Mouse (Mus musculus) left cerebral cortex, postnatal 14 days (tissue): ENCODE measurements around the gene Gmppb. TPM values are rescaled to one million over a fixed set of nuclear protein-coding genes. Genes with fewer than 3 reads are reported as not detected.

Source experiments
- DNase-seq, 2 experiments: peaks; one replicate each; pipeline ENCODE4 v3.0.0; 2021 to 2022; ENCODE audit warnings: low spot score in 2 of 2, mixed read lengths in 1 of 2
- intact Hi-C: fragments of 180-260 bp; cut with DNase I; formaldehyde crosslinking; loops from one replicate; pipeline ENCODE4 v1.15.1; 2025
- total RNA-seq, 2 experiments: library from RNA; stranded (reverse); gene quantifications; 2 replicates each; pipeline ENCODE4 v1.2.3; 2021

The Gmppb gene
- total RNA-seq, 2 experiments from 2014 or later, result 19.0 to 22.1 TPM

DNA sequence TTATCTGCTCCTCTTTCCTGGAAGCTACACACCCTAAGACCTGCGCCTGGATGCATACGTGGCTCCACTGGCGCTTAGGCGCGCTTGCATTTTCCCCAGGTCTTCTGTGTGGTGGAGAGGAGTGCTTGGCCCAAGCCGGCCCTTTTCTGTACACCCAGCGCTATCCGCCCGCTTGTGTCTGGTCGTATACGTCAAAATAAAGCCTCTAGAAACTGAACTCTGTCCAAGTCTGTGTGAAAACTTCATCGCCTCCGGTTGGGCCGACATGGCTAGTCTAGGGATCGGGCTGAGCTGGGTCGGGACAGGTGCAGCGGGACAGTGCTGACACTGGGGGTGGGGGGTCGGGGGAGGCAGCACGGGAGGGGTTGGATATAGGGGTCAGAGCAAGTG is 481 bp upstream of the Gmppb start:
- intact Hi-C loops, result loop anchor here (5.0 kb wide), 1 partner anchor 86 kb away; no protein-coding TSS in a partner anchor
- no peak for DNase-seq

- no peak for DNase-seq
- intact Hi-C loops, result loop anchor here (5.0 kb wide), 2 partner anchors 87 to 147 kb away; no protein-coding TSS in a partner anchor
Measured at GRCm38 (mm10) chr9:108049561-108050251, 664 bp downstream of the Gmppb start.

DNA sequence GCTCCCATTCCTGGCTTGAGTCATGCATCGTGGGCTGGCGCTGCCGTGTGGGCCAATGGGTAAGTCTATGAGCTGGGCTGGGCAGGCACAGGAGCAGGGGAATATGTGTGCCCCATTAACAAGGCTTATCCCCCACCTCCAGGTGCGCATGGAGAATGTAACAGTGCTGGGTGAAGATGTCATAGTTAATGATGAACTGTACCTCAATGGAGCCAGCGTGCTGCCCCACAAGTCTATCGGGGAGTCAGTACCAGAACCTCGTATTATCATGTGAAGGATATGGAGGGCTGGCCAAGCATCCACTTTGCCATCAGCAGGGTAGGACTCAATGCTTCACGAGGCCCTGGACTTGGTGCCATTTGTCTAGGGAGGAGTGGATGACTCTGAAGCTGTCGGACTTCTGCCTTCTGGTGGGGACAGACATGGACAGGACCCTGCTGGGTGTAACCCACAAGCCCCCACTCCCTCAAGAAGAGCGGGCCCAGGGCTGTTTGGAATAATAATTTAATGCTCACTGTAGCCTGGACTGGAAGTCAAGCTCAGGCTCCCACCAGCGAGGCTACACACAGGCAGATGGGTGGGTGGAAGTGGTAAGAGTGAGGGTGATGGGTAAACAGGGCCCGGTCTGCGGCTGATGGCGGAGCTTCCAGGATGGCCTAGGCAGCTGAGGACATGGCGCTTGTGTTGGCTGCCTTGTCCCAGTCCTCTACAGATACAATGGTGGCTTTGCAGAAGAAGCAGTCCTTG is 2.3 kb downstream of the Gmppb start:
- intact Hi-C loops, result loop anchor here (5.0 kb wide), 1 partner anchor 149 kb away; no protein-coding TSS in a partner anchor
- DNase-seq, result no peak

- DNase-seq, result no peak
- intact Hi-C loops, result loop anchor here (5.0 kb wide), 1 partner anchor 150 kb away; no protein-coding TSS in a partner anchor
Measured at GRCm38 (mm10) chr9:108051931-108052220, 2.8 kb downstream of the Gmppb start.

DNA sequence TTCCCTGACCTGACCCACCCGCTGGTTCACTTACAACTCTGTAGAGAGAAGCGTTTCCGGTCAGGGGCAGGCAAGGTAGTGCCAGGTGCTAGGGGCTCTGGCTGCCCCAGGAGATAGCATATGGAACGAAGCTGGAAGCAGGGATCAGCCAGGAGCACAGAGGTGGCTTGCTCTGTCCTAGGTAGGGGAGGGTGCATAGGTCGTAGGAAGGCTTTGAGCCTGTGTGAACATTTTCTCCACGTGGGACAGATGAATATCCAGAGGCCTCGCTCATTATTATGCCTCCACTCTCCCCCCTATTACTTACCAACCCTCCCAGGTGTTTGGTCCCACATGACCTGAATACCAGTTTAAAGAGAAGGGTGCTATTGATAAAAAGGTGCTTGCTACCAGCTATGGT is 3.4 kb downstream of the Gmppb start:
- intact Hi-C loops, result loop anchor here (5.0 kb wide), 1 partner anchor 150 kb away; no protein-coding TSS in a partner anchor
- no peak for DNase-seq

DNA sequence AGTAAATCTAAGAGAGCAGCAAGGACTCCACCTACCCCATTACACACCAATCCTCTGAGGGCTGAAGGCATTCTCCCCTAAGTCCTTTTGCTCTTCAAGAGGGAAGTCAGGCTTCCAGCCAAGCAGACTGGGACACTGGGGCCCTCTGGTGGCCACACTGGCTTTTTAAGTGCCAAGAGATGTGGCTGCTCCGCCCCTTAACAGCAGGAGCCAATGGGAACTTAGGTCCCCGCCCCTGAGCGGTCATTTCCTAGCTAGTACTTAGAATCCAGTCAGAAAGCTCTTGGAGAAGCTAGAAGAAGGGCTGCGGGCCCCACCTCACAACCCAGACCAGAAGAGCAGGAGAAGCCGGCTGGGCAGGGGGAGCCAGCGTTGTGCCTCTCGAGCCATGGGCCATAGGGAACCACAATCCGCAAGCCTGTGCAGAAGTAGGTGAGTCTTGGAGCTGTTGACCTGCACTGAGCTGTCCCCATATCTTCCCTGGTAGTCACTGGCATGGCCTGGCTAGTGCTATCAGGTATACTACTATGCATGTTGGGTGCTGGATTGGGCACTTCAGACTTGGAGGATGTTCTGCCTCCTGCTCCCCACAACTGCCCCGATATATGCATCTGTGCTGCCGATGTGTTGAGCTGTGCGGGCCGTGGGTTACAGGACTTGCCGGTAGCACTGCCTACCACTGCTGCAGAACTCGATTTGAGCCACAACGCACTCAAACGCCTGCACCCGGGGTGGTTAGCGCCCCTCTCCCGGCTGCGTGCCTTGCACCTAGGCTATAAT is 4.0 kb downstream of the Gmppb start, which contains the start of gene Amigo3:
Amigo3 (plus strand) TSS at position 275 of the 780 bp plus-strand sequence.
- intact Hi-C loops, result loop anchor here (5.0 kb wide), 1 partner anchor 151 kb away; no protein-coding TSS in a partner anchor
- DNase-seq, result peak; percentile 99

GRCm38 (mm10) chr9:108053665-108054225 is 4.7 kb downstream of the Gmppb start:
- no peak for DNase-seq
- intact Hi-C loops, result loop anchor here (5.0 kb wide), 1 partner anchor 151 kb away; no protein-coding TSS in a partner anchor

DNA sequence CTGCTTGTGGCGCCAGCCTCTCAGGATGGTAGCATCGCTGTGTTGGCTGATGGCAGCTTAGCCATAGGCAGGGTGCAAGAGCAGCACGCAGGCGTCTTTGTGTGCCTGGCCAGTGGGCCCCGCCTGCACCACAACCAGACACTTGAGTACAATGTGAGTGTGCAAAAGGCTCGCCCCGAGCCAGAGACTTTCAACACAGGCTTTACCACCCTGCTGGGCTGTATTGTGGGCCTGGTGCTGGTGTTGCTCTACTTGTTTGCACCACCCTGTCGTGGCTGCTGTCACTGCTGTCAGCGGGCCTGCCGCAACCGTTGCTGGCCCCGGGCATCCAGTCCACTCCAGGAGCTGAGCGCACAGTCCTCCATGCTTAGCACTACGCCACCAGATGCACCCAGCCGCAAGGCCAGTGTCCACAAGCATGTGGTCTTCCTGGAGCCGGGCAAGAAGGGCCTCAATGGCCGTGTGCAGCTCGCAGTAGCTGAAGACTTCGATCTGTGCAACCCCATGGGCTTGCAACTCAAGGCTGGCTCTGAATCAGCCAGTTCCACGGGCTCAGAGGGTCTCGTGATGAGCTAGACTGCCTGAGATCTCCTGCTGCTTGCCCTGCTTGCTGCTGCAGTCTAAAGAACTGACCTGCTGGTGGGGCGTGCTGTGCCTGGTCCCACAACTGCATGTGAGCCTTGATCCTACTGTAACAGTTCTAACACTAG is 5.4 kb downstream of the Gmppb start:
- intact Hi-C loops, result loop anchor here (5.0 kb wide), 1 partner anchor 152 kb away; no protein-coding TSS in a partner anchor
- no peak for DNase-seq

DNA sequence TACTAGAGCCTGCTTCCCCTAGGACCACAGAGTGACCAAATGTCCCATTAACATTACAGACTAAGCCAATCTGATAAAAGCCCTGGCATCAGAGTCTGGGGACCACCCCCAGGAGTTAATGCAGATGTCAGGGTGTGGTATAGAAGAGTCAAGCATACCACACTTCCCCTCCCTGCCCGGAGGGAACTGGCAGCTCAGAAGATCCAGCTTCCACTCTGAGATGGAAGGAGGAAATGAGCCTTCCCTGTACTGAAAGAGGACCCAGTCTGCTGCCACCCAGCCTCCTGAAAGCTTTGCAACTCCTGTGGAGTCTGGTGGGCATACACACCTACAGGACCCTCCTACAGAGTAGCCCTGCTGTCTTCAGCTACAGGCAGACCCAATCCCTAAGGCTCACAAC is 6.0 kb downstream of the Gmppb start:
- DNase-seq, result no peak
- intact Hi-C loops, result no loop called here

DNA sequence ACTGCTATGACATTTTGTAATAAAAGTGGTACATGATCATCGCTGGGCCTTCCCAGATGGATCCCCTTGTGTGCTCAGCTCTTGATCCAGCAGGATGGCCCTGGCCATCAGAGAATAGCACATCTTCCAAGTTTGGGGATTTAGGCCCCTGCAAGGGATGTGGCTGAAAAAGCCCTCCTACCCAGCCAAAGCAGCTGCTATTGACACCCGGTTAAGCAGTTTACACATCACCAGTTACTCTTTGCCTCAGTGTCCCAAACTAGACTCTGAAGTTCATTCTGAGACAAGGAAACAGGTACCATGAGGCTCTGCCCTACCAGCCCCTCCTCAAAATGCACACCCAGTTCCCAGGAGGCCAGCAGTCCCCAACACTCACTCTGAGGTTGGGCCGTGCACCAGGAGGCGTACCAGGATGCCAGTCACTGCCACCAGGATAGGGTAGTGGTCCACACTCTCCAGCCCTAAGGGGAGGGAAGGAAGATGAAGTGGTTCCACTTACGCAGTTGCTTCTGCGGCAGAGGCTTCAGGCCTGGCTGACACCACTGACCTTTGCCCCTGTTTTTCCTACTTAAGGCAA is 6.7 kb downstream of the Gmppb start:
- intact Hi-C loops, result no loop called here
- no peak for DNase-seq

DNA sequence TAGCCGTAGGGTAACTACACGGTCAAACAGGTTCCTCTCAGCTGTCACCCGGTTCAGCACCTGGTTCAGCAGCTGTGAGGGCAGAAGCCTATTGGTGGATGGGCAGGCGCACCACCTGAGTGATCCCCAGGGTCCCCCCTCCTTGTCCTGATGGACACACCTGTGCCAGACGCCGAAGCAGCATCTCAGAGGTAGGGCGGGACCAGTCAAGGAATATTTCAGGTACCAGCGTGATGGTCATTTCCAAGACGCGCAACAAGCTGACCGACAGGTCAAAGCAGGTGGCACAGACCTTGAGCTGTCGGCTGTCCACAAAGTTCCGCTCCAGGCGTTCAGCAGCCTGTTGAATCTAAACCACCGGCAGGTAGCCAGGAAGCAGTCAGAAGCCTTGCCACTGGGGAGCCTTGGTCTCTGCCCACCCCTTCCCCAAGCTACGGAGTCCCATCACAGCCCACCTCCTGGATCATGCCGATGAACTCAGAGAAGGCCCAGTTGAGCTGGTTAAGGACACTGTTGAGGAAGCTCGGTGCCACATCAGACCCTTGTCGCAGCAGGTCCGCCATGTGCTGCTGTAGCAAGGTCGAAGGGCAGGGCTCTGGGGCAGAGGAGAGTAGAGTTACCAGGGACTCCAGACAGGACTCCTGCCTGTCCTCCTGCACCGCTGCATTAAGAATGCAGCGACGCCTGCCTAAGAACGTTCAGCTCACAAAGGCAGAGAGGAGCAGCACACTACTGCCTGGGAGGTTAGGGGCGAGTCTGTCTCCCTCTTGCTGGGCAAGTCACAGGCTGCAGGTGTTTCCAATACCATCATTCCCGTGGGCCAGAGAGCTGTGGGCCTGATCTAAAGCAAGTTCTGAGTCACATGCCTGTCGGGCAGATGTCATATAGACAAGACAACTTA is 7.6 kb downstream of the Gmppb start:
- no peak for DNase-seq
- intact Hi-C loops, result no loop called here

DNA sequence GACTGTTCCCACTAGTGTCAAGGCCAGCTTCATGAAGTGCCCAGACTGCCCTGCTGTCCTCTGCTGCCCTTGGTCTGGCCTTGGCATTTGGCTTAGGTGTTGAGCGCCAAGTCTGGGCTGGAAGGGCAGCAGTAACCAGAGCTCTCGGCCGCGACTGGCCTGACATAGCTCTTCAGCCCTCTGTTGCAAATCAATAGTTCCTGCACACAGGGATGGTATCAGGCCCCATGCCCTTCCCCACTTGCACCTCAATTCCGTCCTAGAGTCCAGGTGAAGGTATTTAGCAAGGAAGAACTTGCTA is 8.2 kb downstream of the Gmppb start:
- intact Hi-C loops, result no loop called here
- DNase-seq, result no peak

DNA sequence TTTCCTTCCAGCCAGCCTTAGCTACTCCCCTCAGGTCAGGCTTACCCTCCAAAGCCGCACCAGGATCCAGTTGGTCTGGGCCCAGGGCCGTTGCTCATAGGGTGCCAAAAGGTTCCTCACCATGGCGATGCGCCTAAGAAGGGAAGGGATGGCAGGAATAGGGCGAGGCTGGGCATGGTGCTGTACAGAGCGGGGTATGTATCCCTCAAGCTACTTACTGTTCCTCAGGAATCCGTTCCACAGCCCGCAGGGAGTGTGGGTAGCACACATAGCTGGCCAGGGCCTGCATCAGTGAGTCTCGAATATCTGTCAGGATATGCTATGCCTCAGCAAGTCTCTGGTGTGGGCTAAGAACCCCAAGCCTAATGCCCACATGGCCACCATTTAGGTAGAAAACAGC is 9.2 kb downstream of the Gmppb start:
- intact Hi-C loops, result no loop called here
- DNase-seq, result no peak

GRCm38 (mm10) chr9:108062142-108062541 is 13.1 kb downstream of the Gmppb start:
- DNase-seq, result no peak
- intact Hi-C loops, result no loop called here

DNA sequence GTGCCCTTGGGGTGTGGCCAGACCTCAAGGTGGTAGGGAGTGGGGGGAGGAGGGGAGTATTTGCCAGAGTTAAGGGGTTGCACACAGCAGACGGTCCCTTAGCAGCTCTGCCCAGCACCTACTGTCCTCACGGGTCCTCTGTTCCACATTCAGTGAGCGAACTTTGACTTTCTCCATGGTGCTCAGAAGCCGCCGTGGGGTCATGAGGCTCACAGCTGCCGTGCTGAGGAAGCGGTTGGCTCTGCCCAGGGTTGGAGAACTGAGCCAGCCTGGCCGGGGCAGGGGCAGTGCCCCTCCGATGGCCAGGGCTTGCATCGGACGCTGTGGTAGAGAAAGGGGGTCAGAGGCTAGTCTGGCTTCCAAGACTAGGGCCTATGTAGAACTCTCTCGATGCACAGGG is 14.3 kb downstream of the Gmppb start:
- DNase-seq, result no peak
- intact Hi-C loops, result no loop called here

GRCm38 (mm10) chr9:108065491-108066011 is 16.5 kb downstream of the Gmppb start:
- peak; percentile 79 to 82 for DNase-seq
- intact Hi-C loops, result loop anchor here (5.0 kb wide), 1 partner anchor 163 kb away; no protein-coding TSS in a partner anchor

DNA sequence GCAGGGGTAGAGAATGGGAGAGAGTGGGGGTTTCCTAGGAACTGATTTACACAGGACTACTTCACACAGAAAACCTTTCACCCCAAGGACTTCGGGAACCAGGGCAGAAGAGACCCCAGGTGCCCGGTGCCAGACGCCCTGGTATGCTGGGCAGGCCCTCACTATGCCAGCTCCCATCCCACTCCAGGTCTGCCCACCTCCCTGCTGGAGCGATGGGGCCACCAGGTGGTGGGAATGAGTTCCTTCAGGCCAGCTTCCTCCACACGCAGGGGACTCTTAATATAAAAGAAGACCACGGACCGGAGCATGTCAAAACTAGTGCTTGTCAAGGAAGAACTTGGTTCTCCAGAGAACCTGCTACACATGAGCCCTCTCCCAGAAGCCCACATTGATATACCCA is 18.2 kb downstream of the Gmppb start:
- no peak for DNase-seq

More for the DNA sequence above, 18.2 kb downstream of the Gmppb start:
- intact Hi-C loops, result loop anchor here (5.0 kb wide), 1 partner anchor 165 kb away; no protein-coding TSS in a partner anchor
